Mouse (Mus musculus) ES-E14 (cell line): ENCODE data around the gene Ccdc125.

Source experiments
- ZC3H11A ChIP-seq: IDR thresholded peaks from 2 replicates; pipeline ENCODE4 v1.6.1; 2012; ENCODE audit warnings: low read depth, mild to moderate bottlenecking, inconsistent platforms, low read length, borderline replicate concordance
- ZNF384 ChIP-seq: IDR thresholded peaks from 2 replicates; pipeline ENCODE4 v1.6.1; 2012; ENCODE audit warnings: low read depth, low read length, inconsistent platforms

GRCm38 (mm10) chr13:100658091-100658490 is 11.4 kb upstream of the Ccdc125 start:
- no peak for TF ChIP-seq ZC3H11A
- no peak for TF ChIP-seq ZNF384
